Mouse (Mus musculus) adrenal gland, postnatal 4 days (tissue): ENCODE data around the gene Mgrn1. TPM values are rescaled to one million over a fixed set of nuclear protein-coding genes. Genes with fewer than 3 reads are reported as not detected.

Source experiments
- DNase-seq, 2 experiments: peaks; one replicate each; pipeline ENCODE4 v3.0.0; 2021 to 2022; ENCODE audit warnings: low spot score in 2 of 2, mixed read lengths in 2 of 2
- long read RNA-seq, 2 experiments: library from polyadenylated mRNA; stranded (forward); transcript quantifications; one replicate each; pipeline ENCODE4 v2.0.0; 2021
- total RNA-seq, 2 experiments: library from RNA; stranded (reverse); gene quantifications; 2 replicates each; pipeline ENCODE4 v1.2.3; 2021

The Mgrn1 gene
- total RNA-seq, result 10 to 100 TPM; 91.7 to 96.1 TPM
- long read RNA-seq, experiment 1, transcript Mgrn1-202 (17 exons, 3,138 nt), result minor isoform, 6 of 70 reads
- long read RNA-seq, experiment 1, transcript Mgrn1-201 (16 exons, 3,095 nt), result major isoform, 10 of 70 reads
- long read RNA-seq, experiment 1, partial matches to known transcripts, result 5 of 70 reads
- long read RNA-seq, experiment 1, other reads (novel, unspliced or antisense), result 49 of 70 reads
- long read RNA-seq, experiment 2, transcript Mgrn1-202 (17 exons, 3,138 nt), result major isoform, 18 of 113 reads
- long read RNA-seq, experiment 2, transcript Mgrn1-201 (16 exons, 3,095 nt), result minor isoform, 13 of 113 reads
- long read RNA-seq, experiment 2, partial matches to known transcripts, result 15 of 113 reads
- long read RNA-seq, experiment 2, other reads (novel, unspliced or antisense), result 65 of 113 reads

GRCm38 (mm10) chr16:4885760-4886689 is at the start of gene Mgrn1:
Mgrn1 (plus strand) TSS chr16:4886249.
- DNase-seq, result peak; percentile 60 to 76

- DNase-seq, result no peak
Observed at GRCm38 (mm10) chr16:4837631-4838030, 48.4 kb upstream of the Mgrn1 start.

GRCm38 (mm10) chr16:4839552-4839951 is 46.5 kb upstream of the Mgrn1 start:
- no peak for DNase-seq

GRCm38 (mm10) chr16:4840231-4840630 is 45.8 kb upstream of the Mgrn1 start:
- no peak for DNase-seq

GRCm38 (mm10) chr16:4847041-4847440 is 39.0 kb upstream of the Mgrn1 start:
- DNase-seq, result no peak

- DNase-seq, result no peak
Observed at GRCm38 (mm10) chr16:4848090-4848489, 38.0 kb upstream of the Mgrn1 start.

GRCm38 (mm10) chr16:4850361-4850760 is 35.7 kb upstream of the Mgrn1 start:
- no peak for DNase-seq

GRCm38 (mm10) chr16:4850938-4851628 is 35.0 kb upstream of the Mgrn1 start:
- no peak for DNase-seq

- no peak for DNase-seq
Observed at GRCm38 (mm10) chr16:4855046-4855650, 30.9 kb upstream of the Mgrn1 start.

- DNase-seq, result no peak
Observed at GRCm38 (mm10) chr16:4861392-4861791, 24.7 kb upstream of the Mgrn1 start.

GRCm38 (mm10) chr16:4862863-4863483 is 23.1 kb upstream of the Mgrn1 start:
- DNase-seq, result peak; percentile 39 to 63

GRCm38 (mm10) chr16:4863742-4864141 is 22.3 kb upstream of the Mgrn1 start:
- no peak for DNase-seq

GRCm38 (mm10) chr16:4866101-4866695 is 19.9 kb upstream of the Mgrn1 start:
- DNase-seq, result no peak

GRCm38 (mm10) chr16:4870490-4870889 is 15.6 kb upstream of the Mgrn1 start:
- DNase-seq, result no peak

- no peak for DNase-seq
Observed at GRCm38 (mm10) chr16:4871926-4872325, 14.1 kb upstream of the Mgrn1 start.

- no peak for DNase-seq
Observed at GRCm38 (mm10) chr16:4875198-4876032, 10.6 kb upstream of the Mgrn1 start.

- DNase-seq, result peak in 1 of 2 experiments; percentile 37
Observed at GRCm38 (mm10) chr16:4876033-4876680, 9.9 kb upstream of the Mgrn1 start.

- DNase-seq, result no peak
Observed at GRCm38 (mm10) chr16:4877195-4877594, 8.9 kb upstream of the Mgrn1 start.

GRCm38 (mm10) chr16:4877701-4878100 is 8.3 kb upstream of the Mgrn1 start:
- DNase-seq, result no peak
